Comparison of ENCODE assay signal across 9 mouse cellular contexts in the genomic region with DNA sequence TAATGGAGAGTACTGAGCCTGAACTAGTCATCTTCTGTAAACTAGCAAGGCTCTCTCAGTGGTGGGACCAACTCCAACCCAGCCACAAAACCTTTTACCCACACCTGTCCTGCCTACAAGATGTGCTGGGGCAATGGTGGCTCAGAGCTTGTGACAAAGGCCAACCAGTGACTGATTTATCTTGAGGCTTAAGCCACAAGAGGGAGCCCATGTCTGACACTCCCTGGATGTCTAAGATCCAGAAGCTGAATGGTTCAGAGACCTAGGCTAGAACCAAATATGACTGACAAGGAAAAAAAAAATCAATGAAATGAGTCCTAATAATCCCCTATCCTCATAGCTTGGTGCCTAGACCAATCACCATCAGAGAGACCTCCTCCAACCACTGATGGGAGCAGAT.
A peak's percentile ranks its signal among the peaks of the same experiment; 100 is the strongest.
DNase-seq lines count a peak whose midpoint lies in the region; ATAC-seq and TF ChIP-seq lines count a peak whose summit lies in the region.
"Had no signal": no experiment of that assay in that cellular context is flagged by ENCODE, and none has a peak within 500 bp of the region (broad histone marks: within the 10 kb centered on the region; RNA-seq: fewer than 3 reads in every experiment).

No protein-coding gene starts in this region.

- no peak for TF ChIP-seq POLR2A in MEL (IDR thresholded peaks at IDR 0.05; ENCODE audit: control insufficient read depth in 1 of 2, insufficient read depth in 1 of 2, low read depth in 1 of 2, low read length in 2 of 2, poor library complexity in 1 of 2)

- no peaks in the 10 kb centered on the region for H3K27me3 ChIP-seq in lung, embryonic 14.5 days (ENCODE audit: insufficient read depth, low read length)
- H3K27me3 ChIP-seq in MEL (ENCODE audit: control insufficient read depth in 1 of 2, insufficient read depth in 2 of 2, low read length in 2 of 2): no peaks in the 10 kb centered on the region
- H3K27me3 ChIP-seq in forebrain, embryonic 13.5 days: no peaks in the 10 kb centered on the region
- H3K27me3 ChIP-seq: hindbrain, embryonic 13.5 days had no signal

- no peak overlapping the region for H3K4me2 ChIP-seq in lung, embryonic 14.5 days
- H3K4me2 ChIP-seq in forebrain, embryonic 13.5 days: no peak overlapping the region
- H3K4me2 ChIP-seq: hindbrain, embryonic 13.5 days had no signal

- H3K9me3 ChIP-seq in lung, embryonic 14.5 days (ENCODE audit: low read depth, low read length): no peaks in the 10 kb centered on the region
- H3K9me3 ChIP-seq in MEL (replicated peaks; ENCODE audit: insufficient read depth, low read length): no peaks in the 10 kb centered on the region
- no peaks in the 10 kb centered on the region for H3K9me3 ChIP-seq in forebrain, embryonic 13.5 days (replicated peaks)
- H3K9me3 ChIP-seq: hindbrain, embryonic 13.5 days had no signal

- H3K4me1 ChIP-seq in lung, embryonic 14.5 days (ENCODE audit: insufficient read depth): no peaks in the 10 kb centered on the region
- H3K4me1 ChIP-seq in MEL (ENCODE audit: control insufficient read depth in 1 of 2, insufficient read depth in 2 of 2, low read length in 2 of 2): no peaks in the 10 kb centered on the region
- no peaks in the 10 kb centered on the region for H3K4me1 ChIP-seq in forebrain, embryonic 13.5 days
- H3K4me1 ChIP-seq: hindbrain, embryonic 13.5 days had no signal

- H3K36me3 ChIP-seq in lung, embryonic 14.5 days (ENCODE audit: insufficient read depth): no peaks in the 10 kb centered on the region
- H3K36me3 ChIP-seq in MEL (ENCODE audit: control insufficient read depth in 1 of 2, insufficient read depth in 2 of 2, low read length in 2 of 2): no peaks in the 10 kb centered on the region
- H3K36me3 ChIP-seq in forebrain, embryonic 13.5 days (ENCODE audit: poor library complexity, severe bottlenecking): no peaks in the 10 kb centered on the region
- H3K36me3 ChIP-seq: hindbrain, embryonic 13.5 days had no signal

- no peak overlapping the region for H3K9ac ChIP-seq in lung, embryonic 14.5 days
- H3K9ac ChIP-seq in MEL (ENCODE audit: control insufficient read depth, low read depth, low read length, poor library complexity, severe bottlenecking): no peak overlapping the region
- no peak overlapping the region for H3K9ac ChIP-seq in forebrain, embryonic 13.5 days
- H3K9ac ChIP-seq: hindbrain, embryonic 13.5 days had no signal

- no peak for TF ChIP-seq EP300 in MEL (IDR thresholded peaks at IDR 0.05; ENCODE audit: low read depth in 1 of 2, low read length in 2 of 2)

- TF ChIP-seq RAD21 in MEL (IDR thresholded peaks at IDR 0.05; ENCODE audit: low read depth, low read length): peak; percentile 16

- intact Hi-C loops in heart, postnatal 10 days (cut with DNase I): loop anchor here (2.0 to 10.0 kb wide), 2 partner anchors 214 to 398 kb away; no protein-coding TSS in a partner anchor
- intact Hi-C loops in heart, postnatal 36 days (cut with DNase I): loop anchor here (5.0 kb wide), 1 partner anchor 393 kb away; no protein-coding TSS in a partner anchor

- TF ChIP-seq CTCF in lung, embryonic 14.5 days (IDR thresholded peaks at IDR 0.05; ENCODE audit: low read depth): peak; percentile 33
- peak in 2 of 3 experiments; percentile 4 to 13; a peak in 1 of 6 replicates for TF ChIP-seq CTCF in MEL (IDR thresholded peaks at IDR 0.05 in 2 of 3, conservative IDR thresholded peaks at IDR 0.05 in 1 of 3; ENCODE audit: control insufficient read depth in 1 of 3, insufficient read depth in 1 of 3, low read depth in 2 of 3, low read length in 3 of 3, poor library complexity in 1 of 3, severe bottlenecking in 1 of 3)

- no peak overlapping the region for H3K4me3 ChIP-seq in lung, embryonic 14.5 days (ENCODE audit: low read depth, low read length)
- H3K4me3 ChIP-seq in MEL (ENCODE audit: control insufficient read depth in 1 of 2, insufficient read depth in 1 of 2, low read depth in 2 of 2, low read length in 2 of 2): no peak overlapping the region
- no peak overlapping the region for H3K4me3 ChIP-seq in forebrain, embryonic 13.5 days
- H3K4me3 ChIP-seq: hindbrain, embryonic 13.5 days had no signal

- no peak for ATAC-seq in lung, embryonic 14.5 days (ENCODE audit: insufficient read depth)
- no peak for ATAC-seq in forebrain, embryonic 13.5 days

- no peaks in the 10 kb centered on the region for H3K79me2 ChIP-seq in MEL (ENCODE audit: control insufficient read depth, insufficient read depth, low read length, poor library complexity)

- no peak overlapping the region for H3K27ac ChIP-seq in lung, embryonic 14.5 days (ENCODE audit: low read depth)
- no peak overlapping the region for H3K27ac ChIP-seq in MEL (ENCODE audit: control insufficient read depth, low read depth, low read length)
- H3K27ac ChIP-seq in forebrain, embryonic 13.5 days: no peak overlapping the region
- H3K27ac ChIP-seq: hindbrain, embryonic 13.5 days had no signal

- DNase-seq in heart, postnatal 10 days: peak; percentile 11 to 26
- DNase-seq in heart, postnatal 36 days: no peak
- peak; percentile 45 for DNase-seq in lung, embryonic 14.5 days
- DNase-seq in lung, postnatal 4 days: no peak
- DNase-seq in MEL (ENCODE audit: low read depth, low spot score) (peak; percentile 6), adipocyte (ENCODE audit: low spot score) (peak; percentile 64)
- DNase-seq: liver had no signal

TF ChIP-seq in MEL, 35 proteins besides CTCF, POLR2A, EP300 and RAD21:
- TF ChIP-seq SMC3 (IDR thresholded peaks at IDR 0.05; ENCODE audit: low read depth, low read length): peak; percentile 28
- TF ChIP-seq USF2 (IDR thresholded peaks at IDR 0.05; ENCODE audit: borderline replicate concordance in 1 of 2, insufficient read depth in 1 of 2, low read depth in 1 of 2, low read length in 2 of 2): no peak
- TF ChIP-seq MEF2A (IDR thresholded peaks at IDR 0.05; ENCODE audit: extremely low read depth, insufficient replicate concordance, low read depth, low read length, poor library complexity, severe bottlenecking): no peak

Comparison
In these comparisons a context has a peak if more than half of its experiments do, and no peak if none do; other contexts are left out.
1. DNase-seq: peak in heart, postnatal 10 days (2 of 2), lung, embryonic 14.5 days (single experiment), MEL (single experiment) and adipocyte (single experiment); none in heart, postnatal 36 days (0 of 2) and lung, postnatal 4 days (0 of 2).